Mouse (Mus musculus) megakaryocyte, embryonic 14.5 days (primary cell): ENCODE data around the gene Pou6f1.

Source experiments
- FLI1 ChIP-seq: IDR thresholded peaks from 2 replicates; pipeline ENCODE4 v1.6.1; 2012; ENCODE audit warnings: low read length, inconsistent platforms, mixed read lengths
- GATA1 ChIP-seq: IDR thresholded peaks from 3 replicates; pipeline ENCODE4 v1.6.1; 2012; ENCODE audit warnings: mixed read lengths, low read length, inconsistent platforms, borderline replicate concordance

DNA sequence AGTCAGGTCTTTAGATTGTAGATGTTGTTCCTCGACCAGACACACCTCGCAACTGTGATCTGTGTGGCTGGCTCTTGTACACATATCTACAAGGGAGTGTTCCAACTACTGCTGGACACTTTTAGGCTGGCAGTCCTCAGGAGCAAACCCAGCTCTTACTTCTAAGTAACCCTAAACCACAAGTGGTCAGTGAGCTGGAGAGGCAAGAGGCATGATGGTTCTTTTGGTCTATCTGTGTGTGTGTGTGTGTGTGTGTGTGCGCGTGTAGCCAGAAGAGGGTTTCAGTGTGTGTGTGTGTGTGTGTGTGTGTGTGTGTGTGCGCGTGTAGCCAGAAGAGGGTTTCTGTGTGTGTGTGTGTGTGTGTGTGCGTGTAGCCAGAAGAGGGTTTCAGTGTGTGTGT is 42.7 kb upstream of the Pou6f1 start:
- no peak for TF ChIP-seq GATA1
- no peak for TF ChIP-seq FLI1
